Mouse (Mus musculus): ENCODE measurements around the gene Rps23. TPM values are rescaled to one million over a fixed set of nuclear protein-coding genes. Genes with fewer than 3 reads are reported as not detected.
A peak's percentile ranks its signal among the peaks of the same experiment; 100 is the strongest.

Gene Rps23
- 357 and 409 TPM in 2 replicates for polyA plus RNA-seq (2012; rRNA removed)

DNA sequence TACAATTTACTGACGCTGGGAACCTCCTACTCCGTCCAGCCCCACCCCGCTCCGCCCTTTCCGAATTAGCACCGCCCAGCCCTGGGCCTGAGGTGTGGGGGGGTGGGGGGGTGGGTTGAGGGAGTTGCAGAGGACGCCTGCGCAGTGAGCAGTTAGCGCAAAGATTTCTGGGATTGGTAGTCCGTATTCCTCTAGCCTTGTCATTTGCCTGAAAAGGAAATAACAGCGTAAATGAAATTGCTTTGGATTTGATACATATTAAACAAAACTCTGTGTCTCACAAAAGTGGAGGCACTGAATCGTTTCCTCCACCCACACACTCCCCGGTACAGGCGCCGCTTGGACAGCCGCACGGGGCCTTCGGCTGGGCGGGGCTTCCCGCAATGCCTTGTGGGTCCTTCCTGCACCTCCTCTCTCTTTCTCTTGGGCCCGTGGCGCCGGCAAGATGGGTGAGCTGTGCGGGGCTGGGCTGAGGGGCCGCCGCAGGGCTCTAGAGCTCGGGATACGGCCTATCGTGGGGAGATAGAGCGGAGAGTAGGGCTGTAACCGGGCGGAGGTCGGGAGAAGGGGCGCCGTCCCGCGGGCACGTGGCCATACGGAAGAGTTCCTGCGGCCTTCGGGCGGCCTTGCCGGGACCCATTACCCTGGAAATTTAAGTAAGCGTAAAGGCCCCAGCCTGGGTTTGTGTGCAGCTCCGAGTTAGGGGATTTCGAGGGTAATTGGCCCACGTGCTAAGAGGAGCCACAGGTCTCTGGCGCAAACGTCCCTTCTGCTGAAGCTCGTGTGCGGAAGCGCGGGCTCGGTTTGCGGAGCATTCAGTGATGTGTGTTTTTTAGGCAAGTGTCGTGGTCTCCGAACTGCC, at the start of gene Rps23:
Gene Rps23 (plus strand): TSS at position 208 of the 862 bp plus-strand sequence.
- WGBS = under 1% methylated on average over 57 of the region's 57 CpGs
- no peaks in the 10 kb centered on the region for H3K27me3 ChIP-seq (ENCODE audit: control insufficient read depth, insufficient read depth, low read length)
- peak within 1 kb of the TSS; percentile 99 for H3K4me3 ChIP-seq (replicated peaks; ENCODE audit: insufficient read depth, low read depth, low read length)
- no peaks in the 10 kb centered on the region for H3K4me1 ChIP-seq (ENCODE audit: control insufficient read depth, insufficient read depth, low read length)
- TF ChIP-seq CTCF (IDR thresholded peaks at IDR 0.05; ENCODE audit: borderline replicate concordance, insufficient read depth, low read depth, low read length) = no peak
- peak; percentile 68; the same call in 1 of the 2 replicates for TF ChIP-seq POLR2A (IDR thresholded peaks at IDR 0.05; ENCODE audit: borderline replicate concordance, insufficient read depth, low read length)
- peak; percentile 87 to 91 for DNase-seq
- H3K27ac ChIP-seq (ENCODE audit: insufficient read depth, low read length) = peak within 1 kb of the TSS; percentile 85

DNA sequence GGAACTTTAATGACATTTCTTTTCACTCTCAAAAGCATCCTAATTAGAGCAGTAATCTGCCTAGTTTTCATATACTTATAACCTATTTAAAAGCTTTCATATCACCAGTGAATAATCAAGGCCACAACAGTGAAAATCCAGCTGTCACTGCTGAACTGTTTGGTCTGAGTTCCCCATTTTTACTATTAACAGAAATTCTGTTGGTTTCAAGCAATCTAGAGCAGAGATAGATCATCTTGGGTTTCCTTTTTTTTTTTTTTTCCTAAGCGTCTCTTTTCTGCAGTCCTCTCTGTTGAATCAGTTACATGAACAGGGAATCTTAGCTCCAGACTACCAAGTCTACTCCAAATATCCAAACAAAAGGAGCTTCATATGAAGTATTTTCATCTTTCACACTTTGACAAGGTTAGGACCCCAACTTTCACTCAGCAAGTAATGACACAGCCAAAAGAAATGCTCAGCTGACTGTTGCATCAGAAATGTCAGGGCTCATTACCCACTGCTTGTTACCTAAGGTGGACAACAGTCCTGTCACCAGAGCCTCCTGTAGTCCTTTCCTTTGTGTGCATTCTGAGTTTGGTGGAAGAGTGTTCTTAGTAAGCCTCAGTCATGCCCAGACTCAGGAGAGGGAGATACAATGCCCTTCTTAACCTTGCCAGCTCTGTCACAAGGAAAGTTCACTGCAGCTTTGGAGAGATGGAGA, 40.9 kb upstream of the Rps23 start:
- no peak overlapping the region for H3K27ac ChIP-seq (ENCODE audit: insufficient read depth, low read length)
- DNase-seq = no peak
- H3K4me1 ChIP-seq (ENCODE audit: control insufficient read depth, insufficient read depth, low read length) = no peaks in the 10 kb centered on the region
- H3K27me3 ChIP-seq (ENCODE audit: control insufficient read depth, insufficient read depth, low read length) = no peaks in the 10 kb centered on the region
- H3K4me3 ChIP-seq (replicated peaks; ENCODE audit: insufficient read depth, low read depth, low read length) = no peak overlapping the region
- TF ChIP-seq CTCF (IDR thresholded peaks at IDR 0.05; ENCODE audit: borderline replicate concordance, insufficient read depth, low read depth, low read length) (no peak), POLR2A (IDR thresholded peaks at IDR 0.05; ENCODE audit: borderline replicate concordance, insufficient read depth, low read length) (no peak)
- WGBS = 86% methylated on average over 1 of the region's 1 CpGs

DNA sequence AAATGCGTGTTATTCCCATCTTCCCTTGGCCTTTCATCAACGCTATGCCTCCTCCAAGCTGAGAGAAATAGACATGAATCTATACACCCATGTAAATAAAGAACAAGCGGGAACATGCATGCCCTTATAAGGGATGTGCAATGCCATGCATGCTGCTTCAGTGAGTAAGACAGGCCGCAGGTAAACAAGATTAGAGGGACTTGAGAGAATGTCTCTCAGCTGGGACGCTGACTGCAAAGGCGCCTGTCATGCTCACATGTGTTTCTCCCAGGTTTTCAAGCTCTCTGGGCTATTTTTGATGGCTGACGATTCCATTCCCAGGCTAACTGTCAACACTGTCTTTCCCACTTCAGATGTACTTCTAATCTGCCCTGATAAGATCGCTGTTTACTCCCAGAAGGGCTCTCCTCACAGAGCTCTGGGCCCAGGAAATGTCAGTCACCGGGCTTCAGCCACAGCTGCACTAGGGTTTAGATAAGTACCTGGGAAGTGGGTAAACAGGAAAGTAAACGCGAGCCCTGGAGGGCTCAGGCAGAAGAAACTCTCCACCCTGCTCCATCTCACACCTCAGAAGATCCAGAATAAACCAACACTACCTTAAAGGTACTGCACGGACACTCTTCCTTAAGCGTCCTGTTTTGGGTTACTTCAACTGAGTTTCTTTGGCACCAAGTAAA, 36.8 kb upstream of the Rps23 start:
- no peak overlapping the region for H3K4me3 ChIP-seq (replicated peaks; ENCODE audit: insufficient read depth, low read depth, low read length)
- no peak for TF ChIP-seq CTCF (IDR thresholded peaks at IDR 0.05; ENCODE audit: borderline replicate concordance, insufficient read depth, low read depth, low read length)
- no peak for TF ChIP-seq POLR2A (IDR thresholded peaks at IDR 0.05; ENCODE audit: borderline replicate concordance, insufficient read depth, low read length)
- no peak overlapping the region for H3K27ac ChIP-seq (ENCODE audit: insufficient read depth, low read length)
- H3K4me1 ChIP-seq (ENCODE audit: control insufficient read depth, insufficient read depth, low read length) = no peaks in the 10 kb centered on the region
- WGBS = 65% methylated on average over 13 of the region's 13 CpGs
- no peak for DNase-seq
- no peaks in the 10 kb centered on the region for H3K27me3 ChIP-seq (ENCODE audit: control insufficient read depth, insufficient read depth, low read length)

DNA sequence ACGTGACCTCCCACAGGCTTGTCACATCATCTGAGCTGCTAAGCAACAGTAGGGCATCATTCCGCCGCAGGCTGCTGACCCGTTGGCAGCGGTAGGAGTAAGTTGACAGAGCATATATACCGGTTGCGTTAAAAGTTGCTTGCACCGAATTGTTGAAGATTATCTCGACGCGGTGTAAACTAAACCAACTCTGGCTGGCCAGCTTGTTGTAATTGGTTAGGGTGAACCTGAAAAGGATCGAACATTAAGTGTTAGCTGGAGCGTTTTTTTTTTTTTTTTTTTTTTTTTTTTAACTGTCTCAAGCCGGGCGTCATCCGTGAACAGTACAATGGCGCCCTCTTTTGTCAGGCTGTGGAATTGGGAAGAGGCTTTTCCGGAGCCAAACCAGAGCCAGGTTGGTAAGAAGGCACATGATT, 36.2 kb upstream of the Rps23 start:
- TF ChIP-seq POLR2A (IDR thresholded peaks at IDR 0.05; ENCODE audit: borderline replicate concordance, insufficient read depth, low read length) = no peak
- TF ChIP-seq CTCF (IDR thresholded peaks at IDR 0.05; ENCODE audit: borderline replicate concordance, insufficient read depth, low read depth, low read length) = peak; percentile 63
- peak; percentile 50 to 64 for DNase-seq
- peak overlapping the region; percentile 30 for H3K4me3 ChIP-seq (replicated peaks; ENCODE audit: insufficient read depth, low read depth, low read length)
- WGBS = 1% methylated on average over 18 of the region's 18 CpGs
- H3K27ac ChIP-seq (ENCODE audit: insufficient read depth, low read length) = no peak overlapping the region
- no peaks in the 10 kb centered on the region for H3K4me1 ChIP-seq (ENCODE audit: control insufficient read depth, insufficient read depth, low read length)
- no peaks in the 10 kb centered on the region for H3K27me3 ChIP-seq (ENCODE audit: control insufficient read depth, insufficient read depth, low read length)

DNA sequence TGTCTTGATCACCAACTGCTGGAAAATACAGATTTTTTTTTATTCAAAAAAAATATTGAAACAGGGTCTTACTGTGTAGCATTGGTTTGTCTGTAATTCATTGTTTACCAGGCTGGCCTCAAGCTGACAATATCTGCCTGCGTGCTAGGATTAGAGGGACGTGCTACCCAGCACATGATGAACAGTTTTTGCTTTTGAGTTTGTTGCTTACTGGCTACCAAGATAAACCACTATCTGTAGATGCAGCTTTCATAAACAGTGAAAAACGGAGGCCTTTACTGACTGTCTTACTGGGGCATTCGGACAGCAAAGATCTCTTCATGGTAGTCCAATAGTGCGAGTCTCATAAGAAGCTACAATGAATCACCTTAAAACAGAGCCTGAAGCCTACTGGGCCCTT, 32.6 kb upstream of the Rps23 start:
- DNase-seq = no peak
- no peak for TF ChIP-seq CTCF (IDR thresholded peaks at IDR 0.05; ENCODE audit: borderline replicate concordance, insufficient read depth, low read depth, low read length)
- no peaks in the 10 kb centered on the region for H3K4me1 ChIP-seq (ENCODE audit: control insufficient read depth, insufficient read depth, low read length)
- 93% methylated on average over 5 of the region's 5 CpGs for WGBS
- no peak overlapping the region for H3K27ac ChIP-seq (ENCODE audit: insufficient read depth, low read length)
- no peaks in the 10 kb centered on the region for H3K27me3 ChIP-seq (ENCODE audit: control insufficient read depth, insufficient read depth, low read length)
- H3K4me3 ChIP-seq (replicated peaks; ENCODE audit: insufficient read depth, low read depth, low read length) = no peak overlapping the region

DNA sequence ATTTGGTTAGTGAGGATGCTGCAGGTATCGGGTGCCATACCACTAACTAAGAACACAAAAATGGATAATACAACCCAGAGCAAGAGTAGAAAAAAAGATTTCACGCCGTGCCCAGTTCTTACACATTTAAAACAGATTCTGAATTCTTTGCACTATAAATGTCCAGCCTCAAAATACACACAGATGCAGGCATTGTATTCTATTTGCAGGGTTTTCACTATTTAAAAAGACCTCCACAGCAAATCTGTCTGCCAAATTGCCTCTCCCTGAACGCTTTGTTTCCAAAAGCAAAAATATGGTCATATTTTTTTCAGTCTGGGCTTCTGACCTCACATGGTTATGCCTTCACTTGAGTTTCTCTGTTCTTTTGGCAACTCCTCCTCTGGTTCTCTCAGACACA, 27.9 kb upstream of the Rps23 start:
- DNase-seq = no peak
- TF ChIP-seq POLR2A (IDR thresholded peaks at IDR 0.05; ENCODE audit: borderline replicate concordance, insufficient read depth, low read length) (no peak), CTCF (IDR thresholded peaks at IDR 0.05; ENCODE audit: borderline replicate concordance, insufficient read depth, low read depth, low read length) (no peak)
- Histone ChIP-seq H3K27me3 (ENCODE audit: control insufficient read depth, insufficient read depth, low read length) (no peaks in the 10 kb centered on the region), H3K4me1 (ENCODE audit: control insufficient read depth, insufficient read depth, low read length) (0 out of 2 replicates have a peak, but pooled peaks cover 2% of the 10 kb centered on the region), H3K4me3 (replicated peaks; ENCODE audit: insufficient read depth, low read depth, low read length) (no peak overlapping the region), H3K27ac (ENCODE audit: insufficient read depth, low read length) (no peak overlapping the region)
- 77% methylated on average over 4 of the region's 4 CpGs for WGBS

DNA sequence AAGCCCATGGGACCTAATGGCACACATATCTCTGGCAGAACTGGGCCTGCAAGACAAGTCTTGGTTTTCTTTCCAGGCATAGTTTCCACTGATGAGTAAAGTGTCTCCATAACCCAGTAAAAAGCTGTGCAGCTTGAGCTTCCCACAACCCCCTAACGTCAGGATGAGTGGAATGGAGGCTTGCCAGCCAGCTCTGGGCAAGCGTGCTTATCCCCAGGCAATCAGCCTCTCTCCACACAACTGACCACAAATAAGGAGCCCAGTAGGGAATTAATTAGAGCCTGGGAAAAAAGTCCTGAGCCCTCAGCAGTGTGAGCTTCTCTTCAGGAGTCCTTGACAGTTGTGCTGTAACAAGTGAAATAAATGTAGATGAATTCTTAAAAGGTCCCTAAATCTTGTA, 26.7 kb upstream of the Rps23 start:
- Histone ChIP-seq H3K4me3 (replicated peaks; ENCODE audit: insufficient read depth, low read depth, low read length) (no peak overlapping the region), H3K4me1 (ENCODE audit: control insufficient read depth, insufficient read depth, low read length) (0 out of 2 replicates have a peak, but pooled peaks cover 2% of the 10 kb centered on the region), H3K27me3 (ENCODE audit: control insufficient read depth, insufficient read depth, low read length) (no peaks in the 10 kb centered on the region), H3K27ac (ENCODE audit: insufficient read depth, low read length) (no peak overlapping the region)
- TF ChIP-seq POLR2A (IDR thresholded peaks at IDR 0.05; ENCODE audit: borderline replicate concordance, insufficient read depth, low read length) (no peak), CTCF (IDR thresholded peaks at IDR 0.05; ENCODE audit: borderline replicate concordance, insufficient read depth, low read depth, low read length) (no peak)
- 4% methylated on average over 2 of the region's 2 CpGs for WGBS
- DNase-seq = peak; percentile 19 to 39
